Mouse (Mus musculus): Measurements from ENCODE around the gene Bach2. TPM values are rescaled to one million over a fixed set of nuclear protein-coding genes. Genes with fewer than 3 reads are reported as not detected.
A peak's percentile ranks its signal among the peaks of the same experiment; 100 is the strongest.

Bach2 gene
- polyA plus RNA-seq, 1 experiment from 2014 or later, result 1.1 TPM

- peak; percentile 82 for ATAC-seq
- 13% methylated on average over 11 of the region's 11 CpGs for WGBS
- no peak for TF ChIP-seq CTCF (IDR thresholded peaks at IDR 0.05; ENCODE audit: low read depth)
Measured at GRCm38 (mm10) chr4:32288036-32288860, 49.6 kb downstream of the Bach2 start.

GRCm38 (mm10) chr4:32289845-32290244 is 51.2 kb downstream of the Bach2 start:
- no peak for ATAC-seq
- H3K36me3 ChIP-seq (ENCODE audit: control insufficient read depth, insufficient read depth), result no peaks in the 10 kb centered on the region
- WGBS, result 72% methylated on average over 6 of the region's 6 CpGs
- H3K4me1 ChIP-seq (replicated peaks; ENCODE audit: control insufficient read depth, insufficient read depth, low read length), result peaks cover 3% of the 10 kb centered on the region; the same call in 1 of the 2 replicates
- no peak overlapping the region for H3K4me2 ChIP-seq (replicated peaks; ENCODE audit: low read depth)
- no peak overlapping the region for H3K9ac ChIP-seq (ENCODE audit: low read depth, low read length)
- no peaks in the 10 kb centered on the region for H3K9me3 ChIP-seq (ENCODE audit: control insufficient read depth)
- no peaks in the 10 kb centered on the region for H3K27me3 ChIP-seq (replicated peaks; ENCODE audit: control insufficient read depth, insufficient read depth, low read length)
- no peak for TF ChIP-seq CTCF (IDR thresholded peaks at IDR 0.05; ENCODE audit: low read depth)
- no peak overlapping the region for H3K27ac ChIP-seq (ENCODE audit: low read depth, low read length)
- no peak overlapping the region for H3K4me3 ChIP-seq (ENCODE audit: low read depth, low read length)

More at GRCm38 (mm10) chr4:32288036-32288860, 49.6 kb downstream of the Bach2 start:
- H3K4me2 ChIP-seq (replicated peaks; ENCODE audit: low read depth), result peak overlapping the region; percentile 51
- H3K4me1 ChIP-seq (replicated peaks; ENCODE audit: control insufficient read depth, insufficient read depth, low read length), result peaks cover 3% of the 10 kb centered on the region; the same call in 1 of the 2 replicates
- no peaks in the 10 kb centered on the region for H3K9me3 ChIP-seq (ENCODE audit: control insufficient read depth)
- peak overlapping the region; percentile 57 for H3K27ac ChIP-seq (ENCODE audit: low read depth, low read length)
- H3K27me3 ChIP-seq (replicated peaks; ENCODE audit: control insufficient read depth, insufficient read depth, low read length), result no peaks in the 10 kb centered on the region
- no peaks in the 10 kb centered on the region for H3K36me3 ChIP-seq (ENCODE audit: control insufficient read depth, insufficient read depth)
- H3K9ac ChIP-seq (ENCODE audit: low read depth, low read length), result no peak overlapping the region
- H3K4me3 ChIP-seq (ENCODE audit: low read depth, low read length), result peak overlapping the region; percentile 10; the same call in 1 of the 2 replicates

- no peak for ATAC-seq
- no peaks in the 10 kb centered on the region for H3K27me3 ChIP-seq (replicated peaks; ENCODE audit: control insufficient read depth, insufficient read depth, low read length)
- no peak overlapping the region for H3K4me2 ChIP-seq (replicated peaks; ENCODE audit: low read depth)
- no peak overlapping the region for H3K27ac ChIP-seq (ENCODE audit: low read depth, low read length)
- no peaks in the 10 kb centered on the region for H3K36me3 ChIP-seq (ENCODE audit: control insufficient read depth, insufficient read depth)
- H3K9me3 ChIP-seq (ENCODE audit: control insufficient read depth), result no peaks in the 10 kb centered on the region
- no peak overlapping the region for H3K4me3 ChIP-seq (ENCODE audit: low read depth, low read length)
- no peak overlapping the region for H3K9ac ChIP-seq (ENCODE audit: low read depth, low read length)
- H3K4me1 ChIP-seq (replicated peaks; ENCODE audit: control insufficient read depth, insufficient read depth, low read length), result peaks cover 3% of the 10 kb centered on the region; the same call in 1 of the 2 replicates
- WGBS, result 62% methylated on average over 4 of the region's 4 CpGs
- no peak for TF ChIP-seq CTCF (IDR thresholded peaks at IDR 0.05; ENCODE audit: low read depth)
Measured at GRCm38 (mm10) chr4:32291406-32291805, 52.8 kb downstream of the Bach2 start.

GRCm38 (mm10) chr4:32293686-32294265 is 55.2 kb downstream of the Bach2 start:
- Histone ChIP-seq H3K4me1 (replicated peaks; ENCODE audit: control insufficient read depth, insufficient read depth, low read length) (no peaks in the 10 kb centered on the region), H3K27me3 (replicated peaks; ENCODE audit: control insufficient read depth, insufficient read depth, low read length) (no peaks in the 10 kb centered on the region), H3K27ac (ENCODE audit: low read depth, low read length) (no peak overlapping the region), H3K4me2 (replicated peaks; ENCODE audit: low read depth) (no peak overlapping the region), H3K4me3 (ENCODE audit: low read depth, low read length) (no peak overlapping the region), H3K36me3 (ENCODE audit: control insufficient read depth, insufficient read depth) (no peaks in the 10 kb centered on the region), H3K9ac (ENCODE audit: low read depth, low read length) (no peak overlapping the region), H3K9me3 (ENCODE audit: control insufficient read depth) (no peaks in the 10 kb centered on the region)
- 51% methylated on average over 7 of the region's 7 CpGs for WGBS
- no peak for TF ChIP-seq CTCF (IDR thresholded peaks at IDR 0.05; ENCODE audit: low read depth)
- no peak for ATAC-seq

GRCm38 (mm10) chr4:32297071-32297671 is 58.6 kb downstream of the Bach2 start:
- Histone ChIP-seq H3K27me3 (replicated peaks; ENCODE audit: control insufficient read depth, insufficient read depth, low read length) (no peaks in the 10 kb centered on the region), H3K9me3 (ENCODE audit: control insufficient read depth) (no peaks in the 10 kb centered on the region), H3K4me1 (replicated peaks; ENCODE audit: control insufficient read depth, insufficient read depth, low read length) (no peaks in the 10 kb centered on the region), H3K4me3 (ENCODE audit: low read depth, low read length) (no peak overlapping the region), H3K4me2 (replicated peaks; ENCODE audit: low read depth) (no peak overlapping the region), H3K9ac (ENCODE audit: low read depth, low read length) (no peak overlapping the region), H3K36me3 (ENCODE audit: control insufficient read depth, insufficient read depth) (no peaks in the 10 kb centered on the region), H3K27ac (ENCODE audit: low read depth, low read length) (no peak overlapping the region)
- no peak for ATAC-seq
- TF ChIP-seq CTCF (IDR thresholded peaks at IDR 0.05; ENCODE audit: low read depth), result no peak
- 43% methylated on average over 6 of the region's 6 CpGs for WGBS

GRCm38 (mm10) chr4:32299221-32299620 is 60.6 kb downstream of the Bach2 start:
- no peak overlapping the region for H3K4me2 ChIP-seq (replicated peaks; ENCODE audit: low read depth)
- H3K4me3 ChIP-seq (ENCODE audit: low read depth, low read length), result no peak overlapping the region
- H3K9ac ChIP-seq (ENCODE audit: low read depth, low read length), result no peak overlapping the region
- no peaks in the 10 kb centered on the region for H3K9me3 ChIP-seq (ENCODE audit: control insufficient read depth)
- H3K36me3 ChIP-seq (ENCODE audit: control insufficient read depth, insufficient read depth), result no peaks in the 10 kb centered on the region
- ATAC-seq, result no peak
- H3K27me3 ChIP-seq (replicated peaks; ENCODE audit: control insufficient read depth, insufficient read depth, low read length), result no peaks in the 10 kb centered on the region
- TF ChIP-seq CTCF (IDR thresholded peaks at IDR 0.05; ENCODE audit: low read depth), result no peak
- H3K4me1 ChIP-seq (replicated peaks; ENCODE audit: control insufficient read depth, insufficient read depth, low read length), result no peaks in the 10 kb centered on the region
- 74% methylated on average over 3 of the region's 3 CpGs for WGBS
- H3K27ac ChIP-seq (ENCODE audit: low read depth, low read length), result no peak overlapping the region
